Mouse (Mus musculus): ENCODE data around the gene Fermt3.

Gene Fermt3

GRCm38 (mm10) chr19:7039088-7039720 is 19.9 kb upstream of the Fermt3 start:
- DNase-seq (ENCODE audit: low spot score in 2 of 2), result peak; percentile 51 to 52

GRCm38 (mm10) chr19:7034006-7034405 is 14.7 kb upstream of the Fermt3 start:
- DNase-seq (ENCODE audit: low spot score in 2 of 2), result no peak

- peak; percentile 25 to 54 for DNase-seq (ENCODE audit: low spot score in 2 of 2)
Measured at GRCm38 (mm10) chr19:7029531-7029930, 10.3 kb upstream of the Fermt3 start.

- DNase-seq (ENCODE audit: low spot score in 2 of 2), result no peak
Measured at GRCm38 (mm10) chr19:7020224-7020641, 964 bp upstream of the Fermt3 start.

GRCm38 (mm10) chr19:7018546-7018945 is 723 bp downstream of the Fermt3 start:
- DNase-seq (ENCODE audit: low spot score in 2 of 2), result no peak

- no peak for DNase-seq (ENCODE audit: low spot score in 2 of 2)
Measured at GRCm38 (mm10) chr19:7017541-7018457, 1.5 kb downstream of the Fermt3 start.

- DNase-seq (ENCODE audit: low spot score in 2 of 2), result no peak
Measured at GRCm38 (mm10) chr19:7014481-7015135, 4.7 kb downstream of the Fermt3 start.

GRCm38 (mm10) chr19:7013984-7014383 is 5.3 kb downstream of the Fermt3 start:
- no peak for DNase-seq (ENCODE audit: low spot score in 2 of 2)

- no peak for DNase-seq (ENCODE audit: low spot score in 2 of 2)
Measured at GRCm38 (mm10) chr19:7012426-7012825, 6.8 kb downstream of the Fermt3 start.

- DNase-seq (ENCODE audit: low spot score in 2 of 2), result no peak
Measured at GRCm38 (mm10) chr19:7006892-7007593, 12.2 kb downstream of the Fermt3 start.

GRCm38 (mm10) chr19:6999360-7000063 is 19.8 kb downstream of the Fermt3 start:
- no peak for DNase-seq (ENCODE audit: low spot score in 2 of 2)

GRCm38 (mm10) chr19:6997721-6998290 is 21.5 kb downstream of the Fermt3 start:
- DNase-seq (ENCODE audit: low spot score in 2 of 2), result no peak

GRCm38 (mm10) chr19:6996006-6996405 is 23.3 kb downstream of the Fermt3 start, which contains the start of the genes Nudt22 and Trpt1:
Nudt22 (minus strand) TSS chr19:6996117.
Trpt1 (plus strand) TSS chr19:6996131.
- peak; percentile 70 to 76 for DNase-seq (ENCODE audit: low spot score in 2 of 2)

- DNase-seq (ENCODE audit: low spot score in 2 of 2), result no peak
Measured at GRCm38 (mm10) chr19:6995255-6995991, 23.8 kb downstream of the Fermt3 start.

- no peak for DNase-seq (ENCODE audit: low spot score in 2 of 2)
Measured at GRCm38 (mm10) chr19:6994489-6994888, 24.8 kb downstream of the Fermt3 start.

GRCm38 (mm10) chr19:6994002-6994401 is 25.3 kb downstream of the Fermt3 start:
- DNase-seq (ENCODE audit: low spot score in 2 of 2), result no peak

- DNase-seq (ENCODE audit: low spot score in 2 of 2), result no peak
Measured at GRCm38 (mm10) chr19:6993011-6993770, 26.1 kb downstream of the Fermt3 start.

- DNase-seq (ENCODE audit: low spot score in 2 of 2), result peak; percentile 93 to 94
Measured at GRCm38 (mm10) chr19:6992011-6992858, 27.0 kb downstream of the Fermt3 start, which contains the start of gene Dnajc4. Dnajc4 (minus strand) TSS chr19:6992572.
